ENCODE assay signal across 21 mouse cellular contexts in genomic region chr9:70359402-70360131, GRCm38 (mm10).
DNase-seq lines count a peak whose midpoint lies in the region.
"Had no signal": no experiment of that assay in that cellular context is flagged by ENCODE, and none has a peak within 500 bp of the region (broad histone marks: within the 10 kb centered on the region; RNA-seq: fewer than 3 reads in every experiment).

No protein-coding gene starts in this region.

- peak; percentile 50 to 67 for DNase-seq in frontal cortex, adult 2 months (ENCODE audit: extremely low spot score in 1 of 2, low spot score in 1 of 2)
- no peak for DNase-seq in frontal cortex, postnatal 14 days (ENCODE audit: low spot score in 2 of 2)
- DNase-seq in layer of hippocampus, adult 8-10 months (ENCODE audit: low spot score in 2 of 2): peak; percentile 28 to 37
- DNase-seq in layer of hippocampus, postnatal 14 days (ENCODE audit: low spot score in 2 of 2): no peak
- DNase-seq in right cerebral cortex, postnatal 25 days: peak; percentile 12
- no peak for DNase-seq in right cerebral cortex, postnatal 10 days (ENCODE audit: low spot score in 2 of 2)
- DNase-seq in neural tube, embryonic 10.5 days (ENCODE audit: extremely low spot score, low spot score): no peak
- DNase-seq: adrenal gland, postnatal 10 days; cerebellum, adult 11 months; cerebellum, adult 9-10 months; heart, adult 2 months; heart, postnatal 4 days; kidney, adult 8-10 months; kidney, postnatal 4 days; liver; lung, adult 2 months; lung, postnatal 10 days; midbrain, embryonic 14.5 days; spleen, adult 18-20 months; thymus, adult 18-20 months; thymus, postnatal 25 days had no signal

Comparison
In these comparisons a context has a peak if more than half of its experiments do, and no peak if none do; other contexts are left out.
1. DNase-seq: peak in frontal cortex, adult 2 months (2 of 2), layer of hippocampus, adult 8-10 months (2 of 2) and right cerebral cortex, postnatal 25 days (single experiment); none in frontal cortex, postnatal 14 days (0 of 2), layer of hippocampus, postnatal 14 days (0 of 2), right cerebral cortex, postnatal 10 days (0 of 2) and neural tube, embryonic 10.5 days (single experiment).